Mouse (Mus musculus) G1E-ER4 (cell line): ENCODE data around the gene Rundc1. TPM values are rescaled to one million over a fixed set of nuclear protein-coding genes. Genes with fewer than 3 reads are reported as not detected.

ENCODE experiments used
- GATA1 ChIP-seq: IDR thresholded peaks from one replicate; pipeline ENCODE4 v1.8.0; 2012; ENCODE audit warnings: low read length, inconsistent platforms
- polyA plus RNA-seq: library from polyadenylated mRNA; stranded (reverse); fragments of >175 nt; gene quantifications from 2 replicates; pipeline ENCODE4 v1.2.3, GENCODE M21; 2012

The Rundc1 gene
- polyA plus RNA-seq, 1 experiment = 7.2 TPM

- TF ChIP-seq GATA1 = no peak
These were observed 12.0 kb downstream of the Rundc1 start for GRCm38 (mm10) chr11:101436916-101437315.

- TF ChIP-seq GATA1 = no peak
These were observed 17.3 kb downstream of the Rundc1 start, which contains the start of gene Rpl27 for GRCm38 (mm10) chr11:101442127-101442693. Gene Rpl27, plus strand, starts transcription at chr11:101442298.

GRCm38 (mm10) chr11:101442760-101443159 lies 17.9 kb downstream of the Rundc1 start:
- TF ChIP-seq GATA1 = no peak

GRCm38 (mm10) chr11:101446319-101446718 lies 21.4 kb downstream of the Rundc1 start:
- TF ChIP-seq GATA1 = no peak

- no peak for TF ChIP-seq GATA1
These were observed 22.9 kb downstream of the Rundc1 start for GRCm38 (mm10) chr11:101447786-101448185.

- TF ChIP-seq GATA1 = no peak
These were observed 23.4 kb downstream of the Rundc1 start, which contains the start of gene Ifi35 for GRCm38 (mm10) chr11:101448274-101448746. Gene Ifi35, plus strand, starts transcription at chr11:101448407.

GRCm38 (mm10) chr11:101448899-101449298 lies 24.0 kb downstream of the Rundc1 start:
- no peak for TF ChIP-seq GATA1

- no peak for TF ChIP-seq GATA1
These were observed 25.5 kb downstream of the Rundc1 start for GRCm38 (mm10) chr11:101450394-101450793.

- TF ChIP-seq GATA1 = no peak
These were observed 26.7 kb downstream of the Rundc1 start for GRCm38 (mm10) chr11:101451536-101451935.

GRCm38 (mm10) chr11:101452093-101452774 lies 27.3 kb downstream of the Rundc1 start:
- no peak for TF ChIP-seq GATA1

GRCm38 (mm10) chr11:101454702-101455101 lies 29.8 kb downstream of the Rundc1 start:
- no peak for TF ChIP-seq GATA1

- no peak for TF ChIP-seq GATA1
These were observed 30.7 kb downstream of the Rundc1 start for GRCm38 (mm10) chr11:101455627-101456026.

GRCm38 (mm10) chr11:101457631-101458030 lies 32.7 kb downstream of the Rundc1 start:
- TF ChIP-seq GATA1 = no peak

GRCm38 (mm10) chr11:101458217-101458616 lies 33.3 kb downstream of the Rundc1 start:
- no peak for TF ChIP-seq GATA1

- TF ChIP-seq GATA1 = no peak
These were observed 34.8 kb downstream of the Rundc1 start for GRCm38 (mm10) chr11:101459716-101460115.

- TF ChIP-seq GATA1 = no peak
These were observed 35.4 kb downstream of the Rundc1 start for GRCm38 (mm10) chr11:101460321-101460720.

- TF ChIP-seq GATA1 = no peak
These were observed 37.3 kb downstream of the Rundc1 start for GRCm38 (mm10) chr11:101462141-101462540.
